Mouse (Mus musculus) spleen, adult 2 months (tissue): ENCODE data around the gene Aatf. TPM values are rescaled to one million over a fixed set of nuclear protein-coding genes. Genes with fewer than 3 reads are reported as not detected.

Experiments used
- DNase-seq, 2 experiments: peaks; one replicate each; pipeline versions ENCODE4 v3.0.0 to v3.0.0-alpha.2; 2012 to 2021; ENCODE audit warnings: low spot score in 2 of 2, low read depth in 1 of 2
- H3K27ac ChIP-seq: fragments of 200-500 bp; 2 replicates; pipeline ENCODE4 v1.5.1; 2012; ENCODE audit warnings: low read length, inconsistent platforms; ENCODE audit not compliant: insufficient read depth
- H3K27me3 ChIP-seq: fragments of 200-500 bp; 2 replicates; pipeline ENCODE4 v1.6.1; 2012; ENCODE audit warnings: mild to moderate bottlenecking, moderate library complexity, low read length, inconsistent platforms; ENCODE audit not compliant: control insufficient read depth, insufficient read depth
- H3K36me3 ChIP-seq: fragments of 200-500 bp; 2 replicates; pipeline ENCODE4 v1.6.1; 2012; ENCODE audit warnings: mild to moderate bottlenecking, low read length, inconsistent platforms; ENCODE audit not compliant: control insufficient read depth, insufficient read depth
- H3K4me1 ChIP-seq: fragments of 200-500 bp; 2 replicates; pipeline ENCODE4 v1.6.1; 2011; ENCODE audit warnings: inconsistent platforms; ENCODE audit not compliant: control insufficient read depth, insufficient read depth, insufficient read length
- H3K4me3 ChIP-seq: fragments of 200-500 bp; 2 replicates; pipeline ENCODE4 v1.5.1; 2011; ENCODE audit warnings: mild to moderate bottlenecking, inconsistent platforms; ENCODE audit not compliant: insufficient read depth, insufficient read length; ENCODE audit errors: extremely low read depth
- CTCF ChIP-seq: fragments of 200-500 bp; IDR thresholded peaks from 2 replicates; pipeline ENCODE4 v1.5.1; 2011; ENCODE audit warnings: mild to moderate bottlenecking, inconsistent platforms; ENCODE audit not compliant: insufficient read depth, insufficient read length, insufficient replicate concordance; ENCODE audit errors: extremely low read depth
- POLR2A ChIP-seq: fragments of 200-500 bp; IDR thresholded peaks from 2 replicates; pipeline ENCODE4 v1.6.1; 2011; ENCODE audit warnings: low read depth, low read length, inconsistent platforms
- WGBS: fragments of 180-500 bp; shearing (Covaris S2); methylation state at CpG from one replicate; pipeline ENCODE4 v1.1.7; 2018; 5-methylcytosine and 5-hydroxymethylcytosine counted together
- polyA plus RNA-seq: library from polyadenylated mRNA; depleted of rRNA; stranded (reverse); fragments of >200 nt; gene quantifications from 2 replicates; pipeline ENCODE4 v1.2.3, GENCODE M21; 2012; rRNA removed

The Aatf gene
- polyA plus RNA-seq, 1 experiment = 6.4 TPM

GRCm38 (mm10) chr11:84373122-84373521 is 140.2 kb downstream of the Aatf start:
- TF ChIP-seq POLR2A (no peak), CTCF (no peak)
- Histone ChIP-seq H3K27ac (no peak overlapping the region), H3K27me3 (no peaks in the 10 kb centered on the region), H3K36me3 (no peaks in the 10 kb centered on the region), H3K4me1 (no peaks in the 10 kb centered on the region), H3K4me3 (no peak overlapping the region)
- no peak for DNase-seq
- WGBS = 96% methylated on average over 4 of the region's 4 CpGs

Other genes starting within 250 kb of the Aatf start
- gene Lhx1, start 12.0 kb upstream of the Aatf start, polyA plus RNA-seq = not detected in 2 replicates